Mouse (Mus musculus) kidney, adult 8-10 months (tissue): Measurements from ENCODE around the gene Atg9a.
"Not testable (repeated sequence)": the region's sequence is repeated elsewhere in the genome, so short reads cannot be mapped to it uniquely, and the experiment has no call there.

Experiments
- DNase-seq, 2 experiments: peaks; one replicate each; pipeline ENCODE4 v3.0.0; 2022

Atg9a gene

DNA sequence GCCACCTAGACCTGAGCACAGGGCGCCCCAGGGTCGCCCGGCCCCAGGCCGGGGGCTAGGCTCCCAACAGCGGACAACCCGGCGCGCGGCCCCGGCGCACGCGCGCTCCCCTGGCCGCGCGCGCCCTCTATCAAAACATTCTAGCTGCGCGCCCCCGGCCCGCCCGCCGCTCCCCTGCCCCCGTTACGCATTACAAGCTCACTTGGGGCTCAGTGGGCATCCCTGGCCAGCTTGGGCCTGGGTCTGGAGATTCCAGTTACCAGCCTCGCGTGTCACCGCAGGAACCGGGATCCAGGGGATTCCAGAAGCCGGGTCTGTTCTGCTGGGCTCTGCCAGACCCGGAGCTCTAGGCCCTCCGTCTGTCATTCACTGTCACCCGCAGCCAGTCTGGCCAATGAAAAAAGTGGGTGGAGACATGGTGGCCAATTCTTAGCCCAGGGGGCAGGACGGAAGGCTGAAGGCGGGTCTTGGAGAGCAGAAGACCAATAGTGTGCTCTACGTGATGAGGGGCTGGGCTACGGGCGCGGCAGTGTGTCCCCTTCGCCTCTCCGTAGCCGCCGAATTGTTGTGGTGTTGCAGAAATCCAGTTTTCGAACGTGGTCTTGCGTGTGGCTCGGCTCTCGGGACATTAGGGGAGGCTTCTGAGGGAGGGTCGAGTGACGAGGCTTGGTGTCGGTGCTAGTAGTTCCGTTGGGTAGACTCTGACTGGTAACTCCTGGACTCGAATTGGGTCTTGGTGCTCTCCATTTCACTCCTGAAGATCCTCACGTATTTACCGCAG, at the start of gene Atg9a, which contains the start of gene Ankzf1:
Gene Atg9a, minus strand, starts transcription at position 575 of the 781 bp plus-strand sequence.
Gene Ankzf1, plus strand, starts transcription at position 530 of the 781 bp plus-strand sequence.
- peak; percentile 97 to 99 for DNase-seq

DNA sequence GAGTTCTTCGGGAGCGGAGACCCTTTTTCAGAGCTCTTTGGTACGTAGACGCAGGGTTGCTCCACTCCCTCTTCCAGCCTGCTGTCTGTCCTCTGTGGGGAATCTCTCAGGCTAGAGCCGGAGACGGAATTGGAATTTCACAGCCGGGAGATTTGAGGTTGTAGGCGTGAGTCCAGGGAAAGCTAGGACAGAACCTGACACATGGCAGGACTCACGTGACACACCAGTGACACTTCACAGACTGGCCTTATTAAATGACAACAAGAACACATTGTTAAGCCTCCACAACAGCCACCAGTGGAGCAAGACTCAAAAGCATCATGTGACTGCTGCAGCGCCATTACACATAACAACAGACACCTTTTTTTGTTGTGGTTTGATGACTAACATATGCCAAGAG, 47.6 kb upstream of the Atg9a start:
- no peak for DNase-seq

DNA sequence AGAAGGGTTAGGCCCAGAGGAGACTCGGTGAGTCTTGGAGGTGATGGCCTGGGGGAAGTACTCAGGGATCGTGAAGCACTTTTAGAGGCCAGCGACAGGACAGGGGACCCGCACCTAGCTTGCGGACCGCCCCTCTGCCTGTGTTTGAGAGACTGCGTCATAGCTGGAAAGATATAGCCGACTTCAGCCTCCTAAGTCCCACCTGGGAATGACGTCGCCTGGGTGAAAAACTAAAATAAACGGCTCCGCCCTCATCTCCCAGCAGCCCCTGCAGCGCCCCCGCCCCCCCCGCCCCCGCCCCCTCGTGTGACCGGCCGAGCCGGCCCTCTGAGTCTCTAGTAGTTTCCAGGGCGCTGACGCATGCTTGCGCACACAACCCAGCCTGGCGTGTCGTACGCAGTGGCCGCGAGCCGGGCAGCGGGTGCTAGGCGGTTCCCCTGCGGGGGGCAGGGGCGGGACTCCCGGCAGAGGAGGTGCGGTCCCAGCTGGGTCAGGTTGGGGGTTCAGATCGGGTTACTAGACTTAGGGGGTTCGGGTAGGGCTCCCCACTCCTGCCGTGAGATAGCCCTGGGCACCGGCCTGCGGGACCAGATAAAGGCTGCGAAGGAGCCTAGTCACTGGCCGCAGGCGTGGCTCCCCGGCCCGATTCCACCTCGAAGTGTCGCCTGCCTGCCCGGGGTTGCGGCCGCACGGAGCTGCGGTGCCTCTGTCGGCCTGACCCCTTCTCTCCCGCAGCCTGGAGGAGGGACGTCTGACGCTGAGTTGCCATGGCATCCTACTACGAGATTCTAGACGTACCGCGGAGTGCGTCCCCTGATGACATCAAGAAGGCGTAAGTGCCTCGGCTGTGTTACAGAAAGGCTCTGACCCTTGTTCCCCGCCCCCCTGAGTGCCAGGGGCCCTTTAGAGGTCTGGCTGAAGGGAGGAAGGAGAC, 44.4 kb upstream of the Atg9a start, which contains the start of gene Dnajb2:
Gene Dnajb2, plus strand, starts transcription at position 290 of the 934 bp plus-strand sequence.
- peak; percentile 90 to 94 for DNase-seq

DNA sequence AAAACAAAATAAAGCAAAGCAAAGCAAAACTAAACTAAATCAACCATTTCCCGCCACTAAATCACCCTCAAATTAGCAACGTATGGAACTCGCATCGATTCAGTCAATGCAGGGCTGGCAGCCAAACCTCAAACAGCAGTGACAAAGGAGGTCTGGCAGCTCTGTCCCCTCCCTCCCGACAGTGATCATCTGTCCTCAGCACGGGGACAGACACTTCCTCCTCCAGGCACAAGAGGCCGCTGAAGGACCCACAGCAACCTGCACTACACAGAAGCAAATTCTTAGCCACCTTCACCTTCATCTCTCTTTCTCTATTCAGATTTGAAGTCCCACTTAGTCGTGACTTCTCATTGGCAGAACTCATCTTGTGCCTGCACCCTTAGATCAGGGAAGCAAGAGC, 42.6 kb upstream of the Atg9a start:
- peak; percentile 69 to 75 for DNase-seq

DNA sequence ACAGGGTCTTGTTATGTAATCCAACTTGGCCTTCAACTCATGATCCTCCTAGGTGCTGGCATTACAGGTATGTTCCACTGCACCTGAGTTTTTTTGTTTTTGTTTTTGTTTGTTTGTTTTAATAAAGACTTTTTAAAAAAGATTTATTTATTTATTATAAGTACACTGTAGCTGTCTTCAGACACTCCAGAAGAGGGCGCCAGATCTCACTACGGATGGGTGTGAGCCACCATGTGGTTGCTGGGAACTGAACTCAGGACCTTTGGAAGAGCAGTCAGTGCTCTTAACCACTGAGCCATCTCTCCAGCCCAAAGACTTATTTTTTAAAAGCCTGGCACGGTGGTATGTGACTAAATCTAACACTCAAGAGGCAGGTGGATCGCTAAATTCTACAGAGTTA, 40.5 kb upstream of the Atg9a start:
- DNase-seq = not testable (repeated sequence)

DNA sequence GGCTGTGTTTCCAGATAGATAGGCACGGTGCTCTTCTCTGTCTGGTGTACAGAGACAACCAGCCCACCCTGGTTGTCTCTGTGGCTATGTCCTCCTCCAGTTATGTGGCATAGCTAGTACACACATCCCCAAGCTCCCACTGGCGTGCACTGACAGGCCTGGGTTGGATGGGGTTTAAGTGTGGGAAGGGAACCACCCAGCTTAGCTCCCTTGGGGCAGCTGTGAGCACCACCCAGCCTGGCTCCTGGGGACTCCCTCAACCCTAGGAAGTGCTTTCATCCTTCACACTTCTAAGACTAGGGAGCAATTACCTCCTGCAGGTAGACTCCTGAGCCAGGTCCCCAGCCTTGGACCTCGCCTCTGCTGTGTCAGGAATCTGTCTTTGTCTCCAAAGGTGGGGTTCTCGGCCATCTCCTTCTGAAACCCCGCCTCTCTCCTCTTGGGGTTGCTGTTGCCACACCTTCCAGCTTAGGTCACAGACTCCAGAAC, 39.7 kb upstream of the Atg9a start, which contains the start of gene A630095N17Rik:
Gene A630095N17Rik, minus strand, starts transcription at position 439 of the 489 bp plus-strand sequence.
- DNase-seq = no peak

DNA sequence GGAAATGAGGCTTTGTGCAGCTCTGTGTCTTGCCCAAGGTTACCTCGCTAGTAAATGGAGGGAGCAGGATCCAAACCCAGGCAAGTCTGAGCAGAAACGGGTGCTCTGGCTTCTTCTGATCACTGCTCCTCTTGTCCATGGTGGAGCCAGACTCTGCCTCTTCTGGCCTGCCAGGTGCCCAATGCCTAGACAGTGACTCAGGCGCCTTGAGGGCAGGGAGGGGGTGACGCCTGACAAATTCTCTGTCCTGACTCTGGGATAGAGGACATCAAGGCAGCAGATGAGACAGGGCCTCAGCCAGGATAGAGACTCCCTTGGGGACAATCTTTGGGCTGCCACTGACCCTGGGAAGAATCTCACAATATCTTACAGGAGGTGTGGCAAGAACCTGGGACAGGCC, 39.2 kb upstream of the Atg9a start:
- no peak for DNase-seq

DNA sequence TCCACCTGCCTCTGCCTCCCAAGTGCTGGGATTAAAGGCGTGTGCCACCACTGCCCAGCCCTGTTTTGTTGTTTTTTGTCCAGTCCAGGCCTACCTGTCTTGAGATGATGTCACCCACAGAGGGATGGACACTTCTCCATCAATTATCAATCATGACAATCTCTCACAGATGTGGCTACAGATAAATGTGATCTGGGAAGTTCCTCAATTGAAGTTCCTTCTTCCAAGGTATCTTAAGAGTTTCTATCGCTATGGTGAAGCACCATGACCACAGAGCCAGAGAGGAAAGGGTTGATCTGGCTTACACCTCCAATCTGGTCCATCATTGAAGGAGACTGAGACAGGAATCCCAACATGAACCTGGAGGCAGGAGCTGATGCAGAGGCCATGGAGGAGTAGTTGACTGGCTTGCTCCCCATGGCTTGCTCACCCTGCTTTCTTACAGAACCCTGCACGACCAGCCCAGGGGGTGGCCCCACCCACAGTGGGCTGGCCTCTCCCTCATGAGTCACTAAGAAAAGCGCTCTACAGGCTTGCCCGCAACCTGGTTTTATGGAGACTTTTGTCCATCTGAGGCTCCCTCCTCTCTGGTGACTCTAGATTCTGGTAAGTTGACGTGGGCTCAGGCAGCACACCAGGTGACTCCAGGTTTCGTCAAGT, 38.5 kb upstream of the Atg9a start:
- DNase-seq = no peak

DNA sequence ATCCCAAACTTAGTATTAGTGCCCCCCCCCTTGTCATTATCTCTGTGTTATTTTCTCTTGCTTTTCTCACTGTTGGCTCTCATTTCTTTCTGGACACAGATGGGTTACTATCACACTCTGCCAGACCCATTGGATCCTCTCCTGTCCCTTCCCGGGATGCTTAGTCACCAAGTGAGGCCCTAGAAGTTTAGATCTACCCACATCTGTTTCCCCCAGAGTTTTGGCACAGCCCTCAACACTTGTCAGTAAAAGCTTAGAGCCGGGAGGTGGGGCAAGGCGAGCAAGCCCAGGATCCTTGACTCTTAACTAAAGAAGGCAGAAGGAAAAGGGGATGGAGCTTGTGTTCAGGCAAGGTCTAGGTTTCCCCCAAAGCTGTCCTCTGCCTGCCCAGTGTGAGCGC, 37.2 kb upstream of the Atg9a start:
- no peak for DNase-seq

DNA sequence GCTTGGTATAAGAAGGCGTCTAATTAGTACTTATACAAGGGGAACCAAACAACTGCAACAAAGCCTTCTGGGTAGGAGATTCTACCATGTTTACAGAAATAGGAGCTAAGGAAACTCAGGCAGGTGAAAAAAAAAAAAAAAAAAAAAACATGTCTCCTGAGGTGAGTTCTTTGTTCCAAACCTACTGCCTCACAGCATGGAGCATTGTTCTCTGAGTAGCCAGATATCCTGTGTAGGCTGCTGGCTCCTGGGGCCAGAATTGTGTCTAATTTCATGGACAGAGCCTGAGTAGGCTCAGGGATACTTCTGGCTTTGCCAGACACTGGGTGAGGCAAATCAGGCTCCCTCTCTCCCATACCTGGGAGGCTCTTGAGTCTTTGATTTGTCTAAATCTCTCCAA, 35.7 kb upstream of the Atg9a start:
- DNase-seq = no peak

DNA sequence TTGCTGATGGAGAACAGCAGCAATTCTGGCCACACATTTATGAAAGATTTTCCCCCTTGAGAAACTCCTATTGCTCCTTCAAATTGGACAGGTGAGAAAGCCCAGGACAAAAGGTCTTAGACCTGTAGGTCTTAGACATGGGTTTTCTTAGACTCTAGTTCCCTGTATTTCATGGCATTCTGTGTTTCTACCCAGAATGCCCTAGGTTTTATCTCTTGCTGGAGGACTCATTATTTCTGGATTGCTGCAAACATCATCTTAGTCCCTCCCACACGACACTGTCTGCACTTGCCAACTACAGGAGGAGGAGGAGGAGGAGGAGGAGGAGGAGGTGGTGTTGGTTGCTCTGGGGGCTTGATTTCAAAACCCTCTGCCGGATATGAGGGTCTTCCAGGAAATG, 34.1 kb upstream of the Atg9a start:
- DNase-seq = no peak

DNA sequence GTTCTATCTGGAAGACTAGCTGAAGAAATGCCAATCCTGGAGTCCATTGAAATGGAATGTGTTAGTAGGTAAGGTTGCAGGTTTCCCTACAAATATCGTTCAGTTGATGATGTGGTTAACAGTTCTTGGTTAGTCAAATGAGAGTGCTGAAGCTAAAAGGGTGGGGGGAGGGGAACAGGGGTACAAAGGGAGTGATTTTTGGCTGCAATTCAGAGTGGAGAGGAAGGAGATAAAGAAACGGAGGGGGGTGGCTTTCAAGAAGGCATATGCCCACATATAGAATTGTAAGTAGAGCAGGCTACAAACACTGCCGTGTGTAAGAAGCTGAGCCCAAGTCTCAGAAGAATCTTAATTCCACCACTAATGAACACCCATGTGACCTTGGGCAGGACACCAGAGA, 33.5 kb upstream of the Atg9a start:
- no peak for DNase-seq

DNA sequence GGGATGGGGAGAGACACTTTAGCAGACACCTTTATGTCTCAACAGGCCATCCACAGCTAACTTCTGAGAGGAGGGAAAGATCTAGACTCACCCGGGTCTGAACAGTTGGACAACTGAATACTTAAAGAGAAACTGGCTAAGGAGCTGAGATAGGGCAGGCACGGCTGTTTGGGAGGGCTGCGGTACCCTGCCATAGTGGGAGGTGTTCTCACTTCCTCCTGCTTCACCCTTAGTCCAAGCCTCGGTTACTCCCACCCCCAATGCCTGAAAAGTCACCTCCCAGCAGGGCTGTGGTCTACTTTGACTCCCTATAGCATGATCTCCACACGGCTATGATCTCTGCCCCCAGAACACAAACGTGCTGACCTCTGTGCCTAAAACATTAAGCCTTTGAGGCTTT, 31.5 kb upstream of the Atg9a start:
- no peak for DNase-seq

DNA sequence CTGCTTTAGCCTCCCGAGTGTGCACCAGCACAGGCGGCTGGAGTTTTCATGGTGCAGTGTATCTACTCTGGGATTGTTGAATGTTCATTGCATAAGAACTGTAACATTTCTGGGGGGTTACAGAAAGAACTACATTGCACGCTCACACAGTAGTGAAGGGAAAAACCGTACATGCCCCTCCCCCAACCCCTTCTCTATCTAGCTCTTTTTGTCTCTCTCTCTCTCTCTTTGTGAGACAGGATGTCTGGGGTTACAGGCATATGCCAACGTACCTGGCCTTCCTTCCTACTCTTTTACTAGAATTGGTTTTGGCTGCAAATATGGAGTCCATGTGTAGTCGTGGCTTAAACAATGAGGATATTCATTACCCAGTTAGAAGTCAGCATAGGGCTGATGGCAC, 30.9 kb upstream of the Atg9a start:
- no peak for DNase-seq

DNA sequence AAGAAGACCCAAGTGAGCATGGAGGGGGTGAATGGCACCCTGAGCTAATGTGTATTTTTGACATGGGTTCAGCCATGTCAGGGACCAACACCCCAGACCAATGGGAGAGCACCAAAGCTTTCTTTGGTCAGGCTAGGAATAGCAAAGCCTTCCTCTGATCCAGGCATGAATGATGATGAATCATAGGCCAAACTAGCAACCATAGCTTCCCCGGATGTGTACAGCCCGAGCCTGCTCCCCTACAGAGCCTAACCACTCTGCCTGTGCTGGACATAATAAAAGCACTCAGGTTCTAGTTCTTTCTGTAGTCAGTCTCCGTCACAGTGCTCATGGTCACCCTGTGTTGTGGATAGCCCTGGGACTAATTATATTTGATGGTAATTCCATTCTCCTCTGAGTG, 29.5 kb upstream of the Atg9a start:
- no peak for DNase-seq

DNA sequence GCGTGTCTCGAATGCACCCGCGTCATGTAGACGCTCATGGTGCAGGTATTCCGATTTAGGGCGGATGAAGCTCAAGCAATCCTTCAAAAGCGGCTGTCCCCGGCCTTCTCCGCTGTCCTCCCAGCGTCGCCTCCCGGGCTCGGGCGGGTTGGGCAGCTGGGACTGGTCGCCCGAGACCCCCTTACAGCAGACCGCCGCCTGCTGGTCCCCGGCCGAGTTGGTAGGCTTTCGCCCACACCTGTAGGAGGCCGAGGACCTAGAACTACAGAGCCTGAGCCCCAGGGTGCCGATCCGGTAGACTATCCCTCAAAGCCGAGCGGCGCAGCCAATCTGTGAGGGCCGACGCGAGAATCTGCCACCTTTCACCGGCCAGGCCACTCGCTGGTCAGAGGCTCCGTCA, 27.5 kb upstream of the Atg9a start, which contains the start of gene Tuba4a:
Gene Tuba4a, minus strand, starts transcription at position 335 of the 400 bp plus-strand sequence.
- peak in 1 of 2 experiments; percentile 38 for DNase-seq

DNA sequence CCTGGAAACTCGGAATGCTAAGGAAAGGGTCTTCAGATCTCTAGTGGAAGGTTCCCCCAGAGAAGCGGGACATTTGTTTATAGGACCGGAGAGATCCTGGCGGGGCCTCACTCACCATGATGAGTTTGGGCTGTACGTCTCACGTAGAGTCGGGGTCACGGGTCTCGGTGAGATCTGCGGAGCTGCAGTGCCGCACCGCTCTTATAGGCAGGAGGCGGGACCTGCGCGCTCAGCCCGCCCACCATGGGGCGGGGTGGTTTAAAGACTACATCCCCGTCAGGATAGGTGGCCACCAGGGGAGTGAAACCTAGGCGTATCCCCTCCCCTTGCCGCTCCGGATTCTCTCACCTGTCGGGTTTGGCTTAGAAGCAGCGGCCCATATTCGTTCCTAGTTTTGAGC, 27.1 kb upstream of the Atg9a start:
- peak; percentile 95 to 98 for DNase-seq

DNA sequence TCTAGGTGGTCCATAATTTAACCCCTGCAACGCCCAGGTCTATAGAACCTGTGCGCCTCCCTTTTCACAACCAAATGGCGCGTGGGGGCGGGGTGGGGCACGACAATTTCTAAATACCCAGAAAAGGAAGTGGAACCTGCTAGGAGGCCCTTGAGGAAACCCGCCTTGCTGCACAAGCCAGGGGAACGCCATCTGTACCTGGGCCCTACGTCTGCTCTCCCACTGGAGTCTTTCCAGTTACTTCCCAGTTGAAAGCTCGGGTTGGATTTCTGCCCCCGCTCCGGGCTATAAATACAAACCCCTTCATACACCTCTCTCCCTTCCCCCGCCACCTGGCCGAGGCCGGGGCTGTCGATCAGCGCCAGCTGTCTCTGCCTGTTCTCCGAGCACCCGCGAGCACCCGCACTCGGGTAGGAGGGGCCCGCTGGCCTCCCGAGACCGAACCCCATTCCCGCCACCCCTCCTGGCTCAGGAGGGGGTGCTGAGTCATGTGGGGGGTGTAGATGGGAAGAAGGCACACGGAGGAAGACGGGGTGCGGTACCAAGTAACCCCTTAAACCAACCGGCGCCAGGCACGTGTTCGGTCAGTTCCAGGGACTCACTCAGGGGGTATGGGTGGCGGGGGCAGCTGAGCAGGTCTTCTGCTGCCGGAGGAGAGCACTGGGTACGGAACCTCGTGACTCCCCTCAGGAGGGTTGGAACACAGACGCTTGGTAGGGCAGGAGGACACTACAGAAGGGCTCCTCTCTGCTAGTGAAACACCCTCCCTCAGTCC, 26.4 kb upstream of the Atg9a start:
- DNase-seq = peak; percentile 41 to 47

DNA sequence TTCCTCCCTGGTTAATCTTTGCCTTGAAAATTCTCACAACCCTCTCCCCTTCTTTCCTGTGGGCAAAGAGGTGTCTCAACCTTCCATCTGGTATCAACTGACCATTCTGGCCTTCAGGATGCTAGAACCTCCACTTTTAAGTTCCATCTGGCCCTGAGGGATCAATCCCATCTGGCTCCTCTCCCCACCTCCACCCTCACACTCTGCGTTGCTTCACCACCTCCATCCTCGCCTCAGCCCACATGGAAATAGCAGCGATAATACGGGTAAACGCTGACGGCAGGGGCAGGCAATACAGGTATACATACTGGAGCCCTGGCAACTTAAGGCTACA, 25.9 kb upstream of the Atg9a start:
- peak in 1 of 2 experiments; percentile 27 for DNase-seq

DNA sequence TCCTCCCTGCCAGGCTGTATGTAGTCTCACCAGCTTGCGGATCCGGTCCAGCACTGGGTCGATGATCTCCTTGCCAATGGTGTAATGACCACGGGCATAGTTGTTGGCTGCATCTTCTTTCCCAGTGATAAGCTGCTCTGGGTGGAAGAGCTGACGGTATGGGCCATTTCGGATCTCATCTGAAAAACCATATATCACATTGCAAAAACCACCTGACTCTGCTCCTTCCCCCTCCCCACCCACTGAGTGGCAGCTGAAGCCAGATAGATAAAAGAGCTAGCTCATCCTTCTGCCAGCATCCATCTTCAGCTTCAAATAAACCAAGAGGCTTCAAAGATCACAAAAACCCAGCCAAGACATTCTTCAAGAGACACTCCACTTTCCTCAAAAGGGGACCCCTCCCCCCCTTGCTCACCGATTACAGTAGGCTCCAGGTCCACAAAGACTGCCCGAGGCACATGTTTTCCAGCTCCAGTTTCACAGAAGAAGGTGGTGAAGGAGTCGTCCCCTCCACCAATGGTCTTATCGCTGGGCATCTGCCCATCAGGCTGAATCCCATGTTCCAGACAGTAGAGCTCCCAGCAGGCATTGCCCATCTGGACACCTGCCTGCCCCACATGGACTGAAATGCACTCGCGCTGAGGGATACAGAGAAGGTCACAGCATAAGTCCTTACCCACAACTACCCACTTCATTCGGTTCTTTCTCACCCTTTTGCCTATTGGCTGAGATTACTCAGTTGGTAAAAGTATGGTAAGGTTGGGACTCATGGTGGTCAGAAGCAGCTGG, 25.0 kb upstream of the Atg9a start:
- peak; percentile 45 to 50 for DNase-seq

DNA sequence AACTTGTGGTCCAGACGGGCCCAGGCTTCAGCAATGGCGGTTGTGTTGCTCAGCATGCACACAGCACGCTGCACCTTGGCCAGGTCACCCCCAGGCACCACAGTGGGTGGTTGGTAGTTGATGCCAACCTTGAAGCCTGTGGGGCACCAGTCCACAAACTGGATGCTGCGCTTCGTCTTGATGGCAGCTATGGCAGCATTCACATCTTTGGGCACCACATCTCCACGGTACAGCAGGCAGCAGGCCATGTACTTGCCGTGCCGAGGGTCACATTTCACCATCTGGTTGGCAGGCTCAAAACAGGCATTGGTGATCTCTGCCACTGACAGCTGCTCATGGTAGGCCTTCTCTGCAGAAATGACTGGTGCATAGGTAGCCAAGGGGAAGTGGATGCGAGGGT, 23.8 kb upstream of the Atg9a start:
- DNase-seq = peak in 1 of 2 experiments; percentile 30
